Mouse (Mus musculus) lung, postnatal 0 days (tissue): Measurements from ENCODE around the gene Prkca.

ENCODE experiments used
- CTCF ChIP-seq: IDR thresholded peaks from 2 replicates; pipeline ENCODE4 v1.5.1; 2016; ENCODE audit warnings: antibody characterized with exemption, mild to moderate bottlenecking
- EP300 ChIP-seq: IDR thresholded peaks from 2 replicates; pipeline ENCODE4 v1.6.1; 2016; ENCODE audit warnings: antibody characterized with exemption, mild to moderate bottlenecking, control low read depth

GRCm38 (mm10) chr11:108082673-108083072 lies 261.1 kb downstream of the Prkca start:
- TF ChIP-seq CTCF (no peak), EP300 (no peak)
